Comparison of ENCODE assay signal across 8 mouse cellular contexts in genomic region chr3:9500725-9501124, GRCm38 (mm10).
DNase-seq lines count a peak whose midpoint lies in the region; ATAC-seq and TF ChIP-seq lines count a peak whose summit lies in the region.

No protein-coding gene starts in this region.

- peaks cover 45% of the 10 kb centered on the region for H3K4me1 ChIP-seq in hindbrain, embryonic 13.5 days (replicated peaks)
- H3K4me1 ChIP-seq in lung, postnatal 0 days (ENCODE audit: insufficient read depth, low read depth, low read length), result peaks cover 15% of the 10 kb centered on the region

- no peaks in the 10 kb centered on the region for H3K9me3 ChIP-seq in hindbrain, embryonic 13.5 days
- no peaks in the 10 kb centered on the region for H3K9me3 ChIP-seq in lung, postnatal 0 days (ENCODE audit: low read length)

- no peaks in the 10 kb centered on the region for H3K27me3 ChIP-seq in hindbrain, embryonic 13.5 days
- no peaks in the 10 kb centered on the region for H3K27me3 ChIP-seq in lung, postnatal 0 days (replicated peaks; ENCODE audit: insufficient read depth, low read length)

- H3K4me2 ChIP-seq in hindbrain, embryonic 13.5 days, result peak overlapping the region; percentile 23; the same call in 1 of the 2 replicates
- 0 out of 2 replicates have a peak overlapping the region, but pooled peaks have one; percentile 8 for H3K4me2 ChIP-seq in lung, postnatal 0 days (replicated peaks; ENCODE audit: low read depth, low read length)

- peak; percentile 97 for ATAC-seq in hindbrain, embryonic 13.5 days (ENCODE audit: low FRiP score)
- peak; percentile 99 for ATAC-seq in lung, postnatal 0 days
- no peak for ATAC-seq in activated CD4-positive, CD25-positive, alpha-beta regulatory T cell, adult 4 months

- no peak for TF ChIP-seq CTCF in lung, postnatal 0 days (IDR thresholded peaks at IDR 0.05)

- peak; percentile 60 for TF ChIP-seq EP300 in lung, postnatal 0 days (IDR thresholded peaks at IDR 0.05)

- H3K36me3 ChIP-seq in hindbrain, embryonic 13.5 days, result no peaks in the 10 kb centered on the region
- H3K36me3 ChIP-seq in lung, postnatal 0 days (ENCODE audit: insufficient read depth, low read length), result no peaks in the 10 kb centered on the region

- peak overlapping the region; percentile 83 for H3K27ac ChIP-seq in hindbrain, embryonic 13.5 days
- peak overlapping the region; percentile 49 for H3K27ac ChIP-seq in lung, postnatal 0 days (ENCODE audit: low read length)

- DNase-seq in adrenal gland, adult 18-20 months (ENCODE audit: low spot score in 2 of 2), result peak; percentile 79 to 80
- peak; percentile 90 to 92 for DNase-seq in cerebellum, postnatal 36 days
- DNase-seq in gastrocnemius, adult 18-20 months (ENCODE audit: low spot score), result peak; percentile 95
- DNase-seq in layer of hippocampus, postnatal 14 days (ENCODE audit: low spot score in 2 of 2), result peak; percentile 86 to 92
- peak; percentile 97 for DNase-seq in lung, postnatal 0 days (ENCODE audit: low spot score)
- DNase-seq in retina, postnatal 7 days (ENCODE audit: low read depth, low spot score), result peak; percentile 72

- 14% methylated on average over 6 of the region's 6 CpGs for WGBS in hindbrain, embryonic 13.5 days
- WGBS in lung, postnatal 0 days, result 7% methylated on average over 6 of the region's 6 CpGs

- H3K9ac ChIP-seq in hindbrain, embryonic 13.5 days, result no peak overlapping the region
- H3K9ac ChIP-seq in lung, postnatal 0 days (replicated peaks; ENCODE audit: low read depth), result no peak overlapping the region

- no peak overlapping the region for H3K4me3 ChIP-seq in hindbrain, embryonic 13.5 days
- no peak overlapping the region for H3K4me3 ChIP-seq in lung, postnatal 0 days (ENCODE audit: low read depth, low read length)
